Mouse (Mus musculus): Measurements from ENCODE around the gene Mybbp1a. TPM values are rescaled to one million over a fixed set of nuclear protein-coding genes. Genes with fewer than 3 reads are reported as not detected.
A peak's percentile ranks its signal among the peaks of the same experiment; 100 is the strongest.

The Mybbp1a gene
- polyA plus RNA-seq, 1 experiment, result 201 TPM

DNA sequence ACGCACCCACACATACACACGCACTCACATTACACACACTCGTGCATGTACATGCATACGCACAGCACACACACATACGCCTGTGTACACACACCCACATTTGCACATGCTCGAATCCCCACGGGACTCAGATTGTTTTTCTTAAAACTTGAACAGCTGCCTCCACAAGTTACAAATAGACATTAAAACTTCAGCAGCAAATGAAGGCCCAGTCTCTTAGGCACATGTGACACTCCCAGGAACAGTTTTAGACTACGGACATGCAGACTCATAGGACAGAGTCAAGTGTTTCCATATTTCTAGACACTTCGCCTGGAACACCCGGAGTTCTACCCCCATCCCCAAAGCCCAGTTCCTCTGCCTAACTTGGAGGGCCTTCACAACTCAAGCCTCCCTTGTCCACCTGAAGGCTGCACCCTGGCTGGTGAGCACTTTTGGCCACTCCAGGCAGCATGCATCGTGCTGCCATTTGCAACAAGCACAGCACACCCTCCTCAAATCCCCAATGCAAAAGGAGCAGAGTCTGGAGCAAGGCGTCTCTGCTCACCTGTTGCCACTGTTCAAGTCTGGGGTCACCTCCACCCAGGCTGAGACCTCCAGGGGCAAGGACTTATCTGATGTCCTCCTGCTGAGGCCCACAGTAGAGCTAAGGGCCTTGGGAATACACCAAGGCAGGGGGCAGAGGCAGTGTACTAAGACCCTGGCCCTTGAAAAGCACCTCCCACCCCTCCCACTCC is 31.3 kb upstream of the Mybbp1a start:
- no peak for TF ChIP-seq GATA1 (IDR thresholded peaks at IDR 0.05; ENCODE audit: low read length)

DNA sequence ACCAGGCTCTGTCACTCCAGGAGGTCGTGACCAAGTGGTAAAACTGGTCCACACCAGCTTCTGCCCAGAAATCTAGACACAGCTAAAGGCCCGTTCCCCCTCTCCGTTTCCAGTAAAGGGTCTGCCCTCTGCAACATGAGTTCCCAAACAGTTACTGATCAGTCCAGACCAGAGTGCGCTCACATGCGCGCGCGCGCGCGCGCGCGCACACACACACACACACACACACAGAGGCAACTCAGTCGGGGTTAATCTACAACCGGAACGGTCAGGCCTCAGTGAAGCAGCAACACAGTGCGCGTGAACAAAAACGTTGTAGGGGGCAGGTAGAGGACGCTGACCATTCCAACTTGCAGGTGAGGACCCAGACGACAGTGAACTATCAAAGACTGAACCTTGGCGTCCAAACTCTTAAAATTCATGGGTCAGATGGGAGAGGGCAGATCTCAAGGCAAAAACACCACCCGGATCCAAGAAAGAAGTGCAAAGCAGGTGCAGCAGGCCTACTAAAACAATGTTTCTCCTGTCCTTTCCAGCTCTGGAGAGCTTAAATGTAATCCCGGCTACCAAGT is 30.5 kb upstream of the Mybbp1a start:
- no peak for TF ChIP-seq GATA1 (IDR thresholded peaks at IDR 0.05; ENCODE audit: low read length)

DNA sequence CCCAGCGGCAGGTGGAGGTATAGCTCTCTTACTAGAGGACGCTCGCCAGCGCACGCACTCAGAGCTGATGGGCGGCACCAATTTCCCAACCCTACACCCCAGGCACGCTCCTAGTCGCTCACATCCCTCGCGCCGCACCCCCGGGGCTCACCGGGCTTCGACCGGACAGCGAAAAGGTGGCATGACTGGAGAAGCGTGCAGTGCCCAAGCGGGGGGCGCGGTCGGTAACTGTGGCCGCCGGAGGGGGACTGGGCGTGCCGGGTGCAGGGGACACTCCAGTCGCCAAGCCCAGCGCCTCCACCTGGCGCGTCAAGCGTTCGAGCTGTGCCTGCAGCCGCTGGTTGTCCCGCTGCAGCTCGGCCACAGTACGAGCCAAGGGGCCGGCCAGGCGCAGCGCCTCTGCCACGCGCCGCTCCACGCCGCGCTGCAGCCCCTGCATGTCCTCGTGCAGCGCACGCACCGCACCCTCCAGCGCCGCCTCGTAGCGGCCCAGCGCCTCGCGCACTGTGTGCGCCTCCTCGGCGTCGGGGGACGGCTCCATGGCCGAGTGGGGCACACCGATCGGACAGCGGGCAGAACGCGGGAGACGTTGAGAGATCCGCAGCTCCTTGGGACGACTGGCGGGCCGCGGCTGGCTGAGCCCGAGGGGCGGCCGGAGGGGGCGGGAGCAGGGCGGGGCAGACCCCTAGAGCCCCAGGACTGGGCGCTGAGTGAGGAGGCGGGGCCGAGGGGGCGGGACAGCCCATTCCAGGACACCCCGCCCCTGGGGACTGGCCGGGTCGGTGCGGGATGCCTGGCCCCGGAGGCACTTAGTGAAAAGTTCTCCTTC is 29.8 kb upstream of the Mybbp1a start, which contains the start of gene Smtnl2:
Gene Smtnl2, minus strand, starts transcription at position 621 of the 829 bp plus-strand sequence.
- no peak for TF ChIP-seq GATA1 (IDR thresholded peaks at IDR 0.05; ENCODE audit: low read length)

DNA sequence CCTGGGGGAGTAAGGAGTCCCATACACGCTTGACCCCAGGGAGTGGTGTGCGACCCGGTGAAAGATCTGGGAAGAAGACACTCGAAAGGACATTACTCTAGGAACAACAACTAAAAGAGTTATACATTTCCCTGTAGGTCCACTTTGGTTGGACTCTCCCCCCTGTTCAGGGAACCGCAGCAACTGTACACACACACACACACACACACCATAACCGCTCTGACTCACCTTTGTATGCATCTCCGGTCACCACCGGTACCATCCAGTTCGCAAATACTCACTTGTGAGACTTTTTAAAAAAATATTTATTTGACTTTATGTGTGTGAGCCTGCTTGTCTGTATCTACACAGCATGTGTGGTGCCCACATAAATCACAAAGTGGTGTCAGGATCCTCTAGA is 29.2 kb upstream of the Mybbp1a start:
- TF ChIP-seq GATA1 (IDR thresholded peaks at IDR 0.05; ENCODE audit: low read length), result no peak

DNA sequence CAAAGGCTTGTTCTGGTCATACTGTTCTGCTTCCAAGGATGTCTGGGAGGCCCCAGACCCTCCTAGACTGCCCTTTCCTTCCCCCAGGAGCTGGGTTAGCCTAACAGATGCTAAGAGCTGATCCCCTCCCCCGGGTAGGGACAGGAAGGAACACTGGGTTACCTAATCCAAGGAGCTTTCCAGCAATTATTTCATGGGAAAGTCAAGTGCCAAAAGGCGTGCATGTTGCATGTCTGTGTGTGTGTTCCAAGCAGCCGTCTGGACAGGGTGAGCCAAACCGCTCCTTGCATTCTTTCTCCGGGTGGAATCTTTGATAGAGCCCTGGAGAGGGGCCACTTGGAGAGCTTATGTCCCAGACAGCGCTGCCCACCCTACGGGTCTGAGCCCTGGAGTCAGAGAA is 28.1 kb upstream of the Mybbp1a start:
- TF ChIP-seq GATA1 (IDR thresholded peaks at IDR 0.05; ENCODE audit: low read length), result no peak

DNA sequence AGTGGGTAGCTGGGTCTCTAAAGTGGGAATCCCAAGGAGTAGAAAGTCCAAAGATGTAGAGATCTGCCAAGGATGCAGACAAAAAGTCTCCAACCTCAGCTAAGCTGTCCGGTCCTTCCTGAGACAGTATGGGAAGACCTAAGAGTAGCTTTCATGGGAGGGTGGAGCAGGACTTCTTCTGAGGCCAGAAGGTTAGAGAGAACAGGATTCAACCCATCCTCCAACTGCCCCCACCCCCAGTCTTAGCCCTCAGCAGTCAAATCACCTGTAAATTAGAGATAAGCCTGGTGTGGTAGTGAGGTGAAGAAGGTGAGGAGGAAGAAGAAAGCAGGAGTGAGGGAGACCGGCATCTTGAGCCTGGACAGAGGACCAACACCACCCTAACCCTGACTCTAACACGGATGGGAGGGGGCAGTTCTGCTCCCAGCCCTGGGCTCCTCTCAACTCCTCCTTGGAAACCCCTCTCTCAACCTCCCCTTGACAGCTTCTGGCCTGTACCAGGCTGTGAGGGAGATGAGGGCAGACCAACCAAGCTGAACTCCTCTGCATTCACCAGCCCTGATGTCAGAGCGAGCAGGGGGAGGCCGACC is 27.5 kb upstream of the Mybbp1a start:
- no peak for TF ChIP-seq GATA1 (IDR thresholded peaks at IDR 0.05; ENCODE audit: low read length)

DNA sequence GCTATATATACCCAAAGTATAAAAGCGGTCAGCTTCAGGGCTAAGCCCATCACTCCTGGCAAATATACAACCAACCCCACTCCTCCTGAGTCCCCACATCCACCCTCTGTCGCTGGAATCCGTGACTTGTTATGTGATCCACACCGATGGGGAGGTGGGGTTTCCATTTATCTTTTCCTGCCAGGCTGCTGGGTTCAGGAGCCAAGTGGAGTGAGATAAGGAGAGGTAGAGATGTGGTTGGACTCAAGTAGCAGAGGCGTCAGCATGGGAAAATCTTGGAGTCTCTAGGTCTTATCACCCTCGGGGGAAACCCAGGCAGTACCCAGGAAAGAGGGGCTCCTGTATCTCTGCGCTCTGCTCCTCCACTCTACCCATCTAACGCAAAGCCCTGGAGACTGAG is 26.0 kb upstream of the Mybbp1a start:
- peak; percentile 84 for TF ChIP-seq GATA1 (IDR thresholded peaks at IDR 0.05; ENCODE audit: low read length)

DNA sequence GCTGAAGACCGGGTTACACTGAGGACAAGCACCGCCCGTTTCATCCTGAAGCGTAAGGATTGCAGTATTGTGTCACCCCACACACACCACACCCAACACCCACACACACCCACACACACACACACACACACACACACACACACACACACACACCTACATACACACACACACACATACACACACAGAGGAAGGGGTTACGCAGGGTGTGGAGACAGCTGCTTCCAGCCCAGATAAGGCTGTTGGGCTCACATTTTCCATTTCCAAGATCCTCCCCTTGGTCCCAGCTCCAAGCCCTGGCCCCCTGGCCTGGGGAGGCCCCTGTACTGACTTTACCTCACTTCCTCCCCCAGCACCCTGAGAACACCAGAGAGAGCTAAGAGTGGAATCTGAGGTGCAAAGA is 24.5 kb upstream of the Mybbp1a start:
- TF ChIP-seq GATA1 (IDR thresholded peaks at IDR 0.05; ENCODE audit: low read length), result no peak

DNA sequence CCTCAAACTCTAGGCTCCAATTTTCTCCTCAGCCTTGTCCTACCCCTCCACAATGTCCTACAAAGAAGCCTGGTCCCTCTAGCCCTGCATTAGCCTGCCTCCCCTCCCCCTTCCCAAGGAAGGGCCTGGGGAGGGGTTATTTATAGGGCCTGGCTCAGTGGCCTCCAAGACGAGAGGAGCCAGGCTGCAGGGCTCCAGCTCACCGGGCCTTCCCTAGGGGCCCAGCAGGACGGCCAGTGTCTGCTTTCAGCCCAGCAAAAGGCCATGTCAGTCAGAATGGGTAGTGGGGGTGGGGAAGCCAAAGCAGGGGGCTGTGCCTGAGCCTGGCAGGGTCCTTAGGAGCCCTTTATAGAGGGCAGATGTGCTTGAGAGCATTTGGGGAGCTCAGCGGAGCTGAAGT is 23.8 kb upstream of the Mybbp1a start:
- no peak for TF ChIP-seq GATA1 (IDR thresholded peaks at IDR 0.05; ENCODE audit: low read length)

DNA sequence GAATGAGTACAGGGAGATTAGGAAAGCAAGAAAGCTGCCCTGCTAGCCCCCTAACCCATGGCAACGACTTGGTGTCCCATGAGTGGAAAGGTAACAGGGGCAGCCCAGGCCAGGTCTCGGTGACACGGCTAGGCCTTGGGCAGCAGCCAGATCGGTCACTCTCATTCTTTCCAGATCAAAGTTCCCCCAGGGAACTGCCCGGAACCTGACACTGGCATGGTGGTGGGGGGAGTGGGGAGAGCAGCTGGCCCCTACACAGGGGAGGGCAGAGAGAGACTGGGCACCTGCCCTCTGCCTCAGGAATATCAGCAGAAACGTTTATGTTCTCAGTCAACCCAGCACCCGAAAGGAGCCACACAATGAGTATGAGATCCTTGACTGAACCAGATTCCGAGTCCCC is 22.9 kb upstream of the Mybbp1a start:
- TF ChIP-seq GATA1 (IDR thresholded peaks at IDR 0.05; ENCODE audit: low read length), result no peak

DNA sequence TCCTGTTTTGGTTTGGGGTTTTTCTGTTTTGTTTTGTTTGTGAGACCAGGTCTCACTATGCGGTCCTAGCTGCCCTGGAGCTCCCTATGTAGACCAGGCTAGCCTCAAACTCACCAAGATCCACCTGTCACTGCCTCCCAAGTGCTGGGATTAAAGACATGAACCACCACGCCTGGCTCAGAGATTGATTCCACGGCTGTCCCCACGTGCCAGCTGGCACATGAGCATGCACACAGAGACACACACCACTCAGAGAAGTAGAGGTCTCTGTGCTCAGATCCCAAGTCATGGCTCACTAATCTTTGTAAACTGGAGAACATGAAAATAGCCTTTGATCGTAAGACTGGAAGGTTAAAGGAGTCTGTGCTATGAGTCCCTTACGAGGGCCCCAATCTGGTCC is 22.1 kb upstream of the Mybbp1a start:
- TF ChIP-seq GATA1 (IDR thresholded peaks at IDR 0.05; ENCODE audit: low read length), result no peak

DNA sequence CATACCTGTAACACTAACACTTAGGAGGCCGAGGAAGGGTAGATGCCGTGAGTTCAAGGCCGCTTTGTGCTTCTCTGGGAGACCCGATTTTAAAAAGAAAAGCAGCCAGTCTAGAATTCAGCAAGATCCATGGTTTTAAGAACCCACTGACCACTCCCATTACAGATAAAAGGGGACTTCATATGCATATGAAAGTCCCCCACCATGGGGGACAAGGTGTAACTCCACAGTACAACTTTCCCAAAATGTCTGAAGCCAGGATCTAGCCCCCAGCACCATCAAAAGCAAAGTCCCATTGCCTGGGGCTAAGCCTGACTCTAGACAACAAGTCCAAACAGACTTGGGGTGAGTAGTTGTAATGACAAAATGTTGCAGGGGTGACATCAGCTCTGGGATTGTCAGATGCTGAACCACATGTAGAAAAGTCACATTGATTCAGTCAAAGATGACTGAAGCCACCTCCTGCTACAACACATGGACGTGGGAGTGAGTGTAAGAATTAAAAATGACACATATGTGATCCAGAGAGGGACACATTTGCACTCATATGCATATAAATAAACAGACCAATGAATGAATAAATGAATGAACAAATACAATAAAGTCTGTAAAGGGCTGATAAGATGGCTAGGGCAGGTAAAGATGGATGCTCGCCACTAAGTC is 20.6 kb upstream of the Mybbp1a start:
- TF ChIP-seq GATA1 (IDR thresholded peaks at IDR 0.05; ENCODE audit: low read length), result no peak

DNA sequence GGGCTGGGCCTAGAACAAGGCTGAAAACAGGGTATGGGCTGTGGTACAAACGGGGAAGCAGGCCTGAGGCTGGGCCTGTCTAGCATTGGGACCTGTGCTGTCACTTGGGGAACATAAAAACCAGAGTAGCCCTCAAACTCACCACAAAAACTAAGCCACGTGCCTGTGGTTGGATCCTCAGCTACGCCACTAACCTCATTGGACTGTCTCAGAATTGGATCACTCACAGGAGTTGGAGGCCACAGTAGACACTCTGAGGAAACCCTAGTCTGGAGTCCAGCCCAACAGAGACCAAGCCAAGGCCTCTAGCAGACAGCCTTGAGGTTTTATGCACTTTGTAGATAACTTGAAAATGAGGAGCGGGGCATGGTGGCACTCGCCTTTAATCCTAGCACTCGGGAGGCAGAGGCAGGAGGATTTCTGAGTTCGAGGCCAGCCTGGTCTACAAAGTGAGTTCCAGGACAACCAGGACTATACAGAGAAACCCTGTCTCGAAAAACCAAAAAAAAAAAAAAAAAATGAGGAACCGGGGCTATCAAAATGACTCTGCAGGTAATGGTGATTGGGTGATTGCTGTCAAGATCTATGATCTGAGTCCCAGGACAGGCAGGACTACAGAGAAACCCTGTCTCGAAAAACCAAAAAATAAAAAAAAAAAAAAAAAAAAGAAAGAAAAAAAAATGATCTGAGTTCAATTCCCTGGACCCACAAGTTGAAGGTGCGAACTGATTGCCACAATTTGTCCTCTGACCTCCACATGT is 19.5 kb upstream of the Mybbp1a start:
- no peak for TF ChIP-seq GATA1 (IDR thresholded peaks at IDR 0.05; ENCODE audit: low read length)

DNA sequence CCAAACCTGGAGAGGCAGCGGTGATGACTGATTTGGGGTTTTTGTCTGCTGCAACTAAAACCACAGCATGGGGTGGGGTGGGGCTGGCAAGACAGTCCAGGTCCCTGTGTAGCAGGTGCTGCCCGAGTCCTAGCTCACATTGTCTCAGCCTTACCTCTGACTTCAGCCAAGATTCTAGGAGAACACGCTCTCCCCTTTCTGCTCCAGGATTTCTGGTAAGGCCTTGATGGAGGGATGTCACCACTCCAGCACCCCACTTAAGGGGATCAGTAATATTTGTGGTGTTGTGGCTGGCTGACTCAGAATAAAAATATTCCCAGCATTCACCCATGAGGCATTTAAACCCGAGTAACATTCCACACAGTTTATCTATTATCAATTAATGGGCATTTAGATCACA is 17.5 kb upstream of the Mybbp1a start:
- TF ChIP-seq GATA1 (IDR thresholded peaks at IDR 0.05; ENCODE audit: low read length), result no peak

DNA sequence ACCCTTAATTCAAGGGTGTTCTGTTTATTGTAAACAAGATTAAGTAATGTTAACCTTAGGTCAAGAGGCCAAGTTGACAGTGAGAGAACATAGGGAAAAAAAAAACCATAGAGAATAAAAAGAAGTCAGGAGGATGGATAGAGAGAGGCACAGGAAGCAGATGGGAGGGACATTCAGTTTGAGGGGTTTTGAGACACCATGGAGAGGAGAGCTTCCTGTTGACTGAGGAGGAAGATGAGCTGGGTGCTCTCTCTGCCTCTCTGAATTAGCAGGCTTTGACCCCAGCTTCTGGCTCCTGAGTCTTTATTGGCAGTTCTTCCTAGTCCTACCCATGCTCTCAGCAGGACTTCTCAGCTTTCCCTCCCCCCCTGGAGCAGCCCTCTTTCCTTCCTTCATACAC is 16.0 kb upstream of the Mybbp1a start:
- no peak for TF ChIP-seq GATA1 (IDR thresholded peaks at IDR 0.05; ENCODE audit: low read length)
